Mouse (Mus musculus) heart, postnatal 0 days (tissue): ENCODE measurements around the gene Layn.

Source experiments
- CTCF ChIP-seq: IDR thresholded peaks from 2 replicates; pipeline ENCODE4 v1.5.1; 2016; ENCODE audit warnings: antibody characterized with exemption, control low read depth, low read depth
- EP300 ChIP-seq: IDR thresholded peaks from 2 replicates; pipeline ENCODE4 v1.6.1; 2016; ENCODE audit warnings: antibody characterized with exemption, low read depth

DNA sequence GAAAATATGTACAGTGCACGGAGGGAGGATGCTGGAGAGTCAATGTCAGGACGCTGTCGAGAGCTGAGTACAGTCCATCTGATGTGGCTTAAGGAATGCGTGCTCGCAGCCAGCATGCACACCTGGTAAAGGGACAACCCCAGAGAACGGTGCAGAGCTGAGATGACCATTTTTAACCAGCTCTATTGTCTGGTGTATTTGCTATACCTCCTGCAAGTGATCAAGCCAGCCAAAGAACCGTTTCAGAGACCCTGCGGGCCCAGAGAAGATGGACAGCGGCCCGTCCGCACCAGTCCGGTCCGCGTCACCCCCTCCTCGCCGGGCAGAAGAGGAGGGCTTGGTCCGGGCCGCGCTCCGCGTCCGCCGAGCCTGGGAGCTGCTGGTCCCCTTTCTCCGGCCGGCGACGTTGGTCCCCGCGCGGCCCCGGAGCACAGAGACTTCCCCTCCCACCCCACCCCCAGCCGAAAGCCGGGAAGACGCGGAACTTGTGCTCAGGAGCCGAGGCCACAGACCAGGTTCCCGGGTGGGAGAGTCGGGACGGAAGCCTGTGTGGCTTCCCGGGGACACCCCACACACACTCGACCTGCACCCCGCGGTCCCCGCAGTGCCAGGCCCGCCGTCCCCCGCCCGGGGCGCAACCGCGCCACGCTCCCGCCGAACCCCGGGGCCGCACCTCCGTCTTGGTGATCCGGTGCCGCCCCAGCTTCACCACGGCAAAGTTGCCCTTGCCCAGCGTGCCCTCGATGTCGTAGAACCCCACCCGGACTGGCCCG is 68.6 kb downstream of the Layn start:
- no peak for TF ChIP-seq CTCF
- no peak for TF ChIP-seq EP300
